Mouse (Mus musculus): ENCODE data around the gene Lin7a. TPM values are rescaled to one million over a fixed set of nuclear protein-coding genes. Genes with fewer than 3 reads are reported as not detected.

Lin7a gene
- total RNA-seq, 2 experiments from 2014 or later = 41.2 to 43.4 TPM

DNA sequence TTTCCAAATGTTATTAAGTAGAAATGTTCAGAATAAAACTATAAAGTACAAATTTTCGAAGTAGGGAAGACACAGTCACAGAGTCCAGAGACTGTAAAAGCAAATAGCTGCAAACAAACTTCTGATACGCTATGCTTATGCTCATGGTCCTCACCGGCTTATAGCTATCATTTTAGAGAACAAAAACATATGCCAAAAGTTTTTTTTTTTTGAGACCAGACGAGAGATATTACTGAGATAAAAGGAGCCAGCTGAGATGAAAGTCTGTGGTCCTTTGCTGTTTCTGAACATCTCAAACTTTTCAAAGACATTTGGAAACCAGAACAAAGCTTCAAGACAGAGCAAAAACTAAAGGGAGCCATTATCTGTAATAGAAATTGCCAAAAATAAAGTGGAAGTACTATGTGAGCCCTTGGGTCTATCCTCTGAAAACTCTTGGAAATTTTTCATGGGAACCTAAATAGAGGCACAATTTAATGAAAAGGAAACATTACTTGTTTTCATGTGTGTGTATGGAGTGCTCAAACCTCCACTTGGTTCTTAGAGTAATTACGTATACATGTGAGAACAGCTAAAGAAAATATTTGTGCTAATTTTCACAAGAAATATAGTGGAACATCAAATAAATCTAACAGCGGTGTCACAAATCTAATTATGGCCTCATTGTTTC, 24.4 kb upstream of the Lin7a start:
- intact Hi-C loops (cut with DNase I) = no loop called here
- DNase-seq (ENCODE audit: extremely low spot score in 1 of 2, low spot score in 2 of 2) = no peak

DNA sequence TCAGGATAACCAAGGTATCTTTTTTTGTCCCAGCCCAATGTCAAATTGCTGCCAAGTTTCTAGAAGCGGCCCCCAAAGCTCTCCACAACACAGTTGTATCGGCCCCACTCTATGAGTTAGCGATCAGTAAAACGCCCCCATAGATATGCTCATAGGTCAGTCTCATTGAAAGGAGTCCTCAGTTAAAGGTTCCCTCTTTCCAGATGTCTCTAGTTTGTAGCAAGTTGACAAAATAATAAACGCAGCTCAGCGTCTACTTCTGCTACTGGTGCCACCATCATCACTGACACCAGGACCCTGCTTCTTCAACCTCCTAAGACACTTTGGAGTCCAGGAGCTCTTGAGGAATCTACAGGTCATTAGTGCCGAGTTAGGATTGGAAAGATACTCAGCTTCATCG, 23.0 kb upstream of the Lin7a start:
- no peak for DNase-seq (ENCODE audit: extremely low spot score in 1 of 2, low spot score in 2 of 2)
- intact Hi-C loops (cut with DNase I) = no loop called here

DNA sequence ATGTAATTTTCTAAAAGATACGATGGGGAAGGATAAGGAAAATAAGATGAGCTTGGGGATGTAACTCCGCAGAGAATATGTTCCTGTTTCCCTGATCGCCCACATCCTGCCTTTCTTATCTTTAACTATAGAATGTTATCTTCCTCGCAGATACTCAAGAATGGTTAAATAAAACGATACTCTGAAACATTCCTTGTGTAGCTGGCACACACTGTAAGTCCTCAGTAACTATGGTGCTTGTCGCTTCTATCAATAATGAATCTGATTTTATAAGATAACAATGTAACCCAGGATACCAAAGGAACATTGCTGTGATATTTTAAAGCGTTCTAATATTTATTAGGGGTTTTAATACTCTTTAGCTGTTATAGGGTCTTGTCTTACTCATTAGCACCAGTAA, 22.4 kb upstream of the Lin7a start:
- no peak for DNase-seq (ENCODE audit: extremely low spot score in 1 of 2, low spot score in 2 of 2)
- intact Hi-C loops (cut with DNase I) = no loop called here

DNA sequence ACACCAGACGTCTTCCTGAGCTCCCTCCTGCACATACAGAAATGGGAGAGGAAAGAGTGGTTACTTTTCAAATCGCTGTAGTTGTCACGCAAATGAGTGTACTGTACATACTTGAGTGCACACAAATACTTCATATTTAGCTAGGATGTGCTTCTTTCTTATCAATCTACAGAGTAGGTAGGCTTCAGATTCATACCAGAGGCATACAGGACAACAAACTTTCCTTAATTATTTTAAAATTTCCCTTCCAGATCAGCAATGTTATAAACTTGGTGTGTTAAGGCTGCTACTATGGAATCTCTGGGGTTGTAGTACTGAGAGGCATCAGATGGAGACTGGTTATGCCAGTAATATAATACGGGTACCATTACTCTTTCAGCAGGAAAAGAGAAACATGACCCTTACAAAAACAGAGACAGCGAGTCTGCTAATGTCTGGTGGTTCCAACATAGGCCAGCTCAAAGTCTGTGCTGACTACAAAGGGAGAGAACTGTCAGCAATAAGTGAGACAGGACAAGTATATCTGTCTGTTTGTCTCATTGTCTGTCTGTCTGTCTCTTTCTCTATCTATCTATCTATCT, 21.8 kb upstream of the Lin7a start:
- intact Hi-C loops (cut with DNase I) = no loop called here

DNA sequence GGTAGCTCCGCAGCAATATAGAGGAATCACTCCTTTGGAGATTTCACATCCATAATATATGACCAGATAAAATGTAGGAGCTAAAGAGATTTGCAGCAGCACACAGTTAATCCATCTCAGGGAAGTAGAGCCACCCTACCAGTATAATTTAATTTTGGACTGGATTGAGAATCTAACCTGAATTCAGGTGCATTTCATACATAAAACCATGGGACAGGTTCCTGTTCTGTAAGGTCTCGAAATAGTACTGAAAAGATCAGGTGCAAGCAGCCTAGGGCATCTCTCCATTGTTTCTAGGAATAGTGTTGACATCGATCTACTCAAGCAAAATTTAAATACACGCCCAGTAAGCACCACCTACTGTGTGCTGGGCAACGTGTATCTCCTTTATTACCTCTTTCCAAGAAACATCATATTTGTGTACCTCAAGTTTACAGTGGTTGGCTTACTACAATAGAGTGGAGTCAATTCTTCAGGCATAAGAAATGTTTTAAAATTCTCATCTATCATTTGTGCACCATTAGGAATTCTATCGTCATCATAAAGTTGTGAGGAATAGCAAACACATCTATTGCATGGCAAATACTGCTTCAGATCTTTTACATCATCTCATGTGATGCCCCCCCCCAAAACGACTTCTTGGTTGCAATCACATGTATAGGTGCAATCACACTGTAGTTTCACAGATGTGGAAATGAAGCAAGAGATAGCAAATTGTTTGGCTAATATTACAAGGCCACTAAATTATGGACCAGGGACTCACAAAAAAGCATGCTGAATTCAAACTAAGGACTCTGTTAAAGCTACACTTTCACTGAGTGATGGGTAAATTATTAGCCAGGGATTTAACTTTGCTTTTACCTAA, 20.9 kb upstream of the Lin7a start:
- intact Hi-C loops (cut with DNase I) = no loop called here
- no peak for DNase-seq (ENCODE audit: extremely low spot score in 1 of 2, low spot score in 2 of 2)

More for the DNA sequence above, 21.8 kb upstream of the Lin7a start:
- DNase-seq (ENCODE audit: extremely low spot score in 1 of 2, low spot score in 2 of 2) = no peak

DNA sequence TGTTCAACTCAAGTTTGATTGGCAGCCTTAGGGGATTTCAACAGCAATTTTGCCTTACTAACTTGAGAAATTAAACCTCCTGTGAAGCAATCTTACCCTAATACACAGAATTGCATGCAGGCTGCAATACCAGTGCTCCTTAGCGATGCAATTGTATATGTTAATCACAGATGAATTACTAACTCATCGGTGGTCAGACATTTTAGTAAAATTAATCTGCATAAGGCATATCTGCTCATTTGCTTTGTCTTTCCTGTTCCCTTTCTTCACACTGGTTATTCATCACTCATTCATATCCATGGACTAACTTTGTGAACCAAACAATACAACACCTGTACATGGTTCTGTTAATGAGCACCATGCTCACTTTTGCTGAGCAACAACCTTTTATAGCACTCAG, 20.2 kb upstream of the Lin7a start:
- no peak for DNase-seq (ENCODE audit: extremely low spot score in 1 of 2, low spot score in 2 of 2)
- intact Hi-C loops (cut with DNase I) = no loop called here

DNA sequence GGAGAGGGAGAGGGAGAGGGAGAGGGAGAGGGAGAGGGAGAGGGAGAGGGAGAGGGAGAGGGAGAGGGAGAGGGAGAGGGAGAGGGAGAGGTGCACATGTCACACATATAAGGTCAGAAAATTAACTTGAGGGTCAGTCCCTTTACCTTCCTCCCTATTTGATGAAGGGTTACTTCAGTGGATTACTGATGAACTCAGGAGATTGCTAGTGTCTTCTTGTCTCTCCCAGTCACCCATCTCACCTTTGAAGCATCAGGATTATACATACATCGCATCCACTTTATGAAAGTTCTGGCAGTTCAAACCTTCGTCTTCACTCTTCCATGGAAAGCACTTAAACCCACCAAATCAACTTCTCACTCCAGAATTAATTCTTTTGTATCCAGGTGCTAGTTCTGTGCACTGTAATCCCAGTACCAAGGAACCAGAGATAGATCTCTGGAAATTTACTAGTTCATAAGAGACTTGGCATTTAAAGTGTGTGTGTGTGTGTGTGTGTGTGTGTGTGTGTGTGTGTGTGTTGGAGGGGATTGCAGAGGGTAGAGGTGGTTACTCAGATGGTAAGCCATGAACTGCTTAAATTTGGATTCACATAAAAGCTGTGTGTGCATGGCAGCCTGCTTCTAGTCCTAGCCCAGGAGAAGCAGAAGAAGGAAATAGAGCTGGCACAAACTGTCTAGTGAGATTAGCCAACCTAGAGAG, 19.5 kb upstream of the Lin7a start:
- no peak for DNase-seq (ENCODE audit: extremely low spot score in 1 of 2, low spot score in 2 of 2)
- intact Hi-C loops (cut with DNase I) = no loop called here

DNA sequence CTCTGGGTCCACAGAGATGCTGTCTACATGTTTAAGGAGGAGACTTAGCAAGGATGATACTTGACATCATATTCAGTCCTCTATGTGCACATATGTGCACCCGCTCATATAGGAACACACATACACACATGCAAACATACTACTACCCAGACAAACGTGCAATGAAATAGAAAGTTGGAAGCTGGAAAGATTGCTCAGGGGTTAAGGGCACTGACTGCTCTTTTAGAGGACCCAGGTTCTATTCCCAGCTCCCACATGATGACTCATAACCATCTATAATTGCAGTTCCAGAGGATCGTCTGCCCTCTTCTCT, 19.0 kb upstream of the Lin7a start:
- DNase-seq (ENCODE audit: extremely low spot score in 1 of 2, low spot score in 2 of 2) = no peak
- intact Hi-C loops (cut with DNase I) = no loop called here

DNA sequence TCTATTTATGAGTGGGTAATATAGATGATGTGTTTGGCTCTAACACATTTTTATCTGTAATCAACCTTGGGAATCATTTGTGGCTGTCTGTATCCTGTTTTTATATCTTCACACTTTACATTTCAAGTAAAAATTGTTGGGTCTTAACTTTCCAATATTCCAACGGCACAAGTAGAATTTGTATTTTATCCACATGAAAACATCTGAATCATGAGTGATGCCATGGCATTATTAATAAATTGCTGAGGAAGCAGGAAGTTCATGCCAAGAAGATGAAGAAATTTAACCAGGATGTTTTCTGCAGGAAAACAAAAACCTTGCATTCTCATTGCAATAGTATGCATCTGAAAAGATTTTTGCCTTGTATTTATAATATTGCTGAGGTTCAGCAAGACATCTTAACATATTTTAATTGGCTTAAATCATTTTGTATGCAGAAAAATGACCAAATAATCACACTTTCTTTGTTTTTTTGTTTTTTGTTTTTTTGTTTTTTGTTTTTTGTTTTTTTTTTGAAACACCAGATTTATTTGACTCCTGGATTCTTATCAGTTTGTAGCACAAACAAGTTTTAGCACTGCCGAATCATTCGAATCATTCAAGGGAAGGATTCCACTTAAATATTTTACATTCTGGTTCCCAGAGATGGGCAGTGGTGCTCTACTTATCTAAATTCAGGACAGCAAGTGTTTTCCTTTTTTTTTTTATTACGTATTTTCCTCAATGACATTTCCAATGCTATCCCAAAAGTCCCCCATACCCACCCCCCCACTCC, 18.1 kb upstream of the Lin7a start:
- intact Hi-C loops (cut with DNase I) = no loop called here
- DNase-seq (ENCODE audit: extremely low spot score in 1 of 2, low spot score in 2 of 2) = no peak

DNA sequence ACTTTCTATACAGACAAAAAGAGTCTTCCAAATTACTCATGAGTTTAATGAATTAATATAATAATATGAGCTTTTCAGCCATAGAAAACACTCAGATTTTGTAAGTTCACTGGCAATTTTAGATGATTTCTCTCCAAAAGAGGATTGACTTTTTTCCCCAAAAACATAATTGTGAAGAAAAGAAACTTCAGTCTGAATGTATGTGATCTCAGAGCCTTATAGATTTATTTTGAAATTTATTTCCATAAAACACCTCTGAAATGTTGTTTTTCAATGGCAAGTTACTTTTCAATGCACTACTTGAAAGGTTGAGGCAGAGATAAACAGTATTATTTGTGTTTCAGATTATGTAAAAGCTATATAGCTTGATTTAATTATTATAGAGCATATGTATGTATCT, 16.8 kb upstream of the Lin7a start:
- intact Hi-C loops (cut with DNase I) = no loop called here
- no peak for DNase-seq (ENCODE audit: extremely low spot score in 1 of 2, low spot score in 2 of 2)

DNA sequence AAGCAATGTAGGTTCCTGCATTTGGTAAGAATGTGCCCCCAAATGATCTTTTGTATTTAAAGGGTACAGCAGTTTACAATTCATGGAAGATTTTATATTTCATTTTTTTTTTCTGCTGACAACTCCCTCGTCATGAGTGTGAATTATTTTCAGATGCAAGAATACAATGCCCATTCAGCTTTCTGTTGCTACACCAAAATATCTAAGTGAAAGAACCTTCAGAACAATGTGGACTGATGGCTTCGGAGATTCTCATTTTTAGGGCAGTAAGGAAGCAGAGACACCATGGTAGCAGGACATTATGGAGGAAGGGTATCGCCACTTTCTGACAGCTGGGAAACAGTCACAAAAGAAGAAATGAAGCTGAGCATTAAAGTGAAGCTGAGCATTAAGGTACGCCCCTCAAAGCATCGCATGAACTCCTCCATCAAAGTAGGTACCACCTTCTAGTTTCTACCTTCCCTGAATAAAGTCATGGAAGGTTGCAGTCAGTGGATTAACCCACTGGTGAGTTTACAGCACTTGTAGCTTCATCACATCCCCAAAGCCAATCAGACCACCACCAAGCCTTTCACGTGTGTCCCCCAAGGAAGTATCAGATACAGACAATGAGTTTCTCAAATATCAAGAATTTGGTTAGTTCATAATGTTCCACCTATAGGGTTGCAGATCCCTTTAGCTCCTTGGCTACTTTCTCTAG, 16.0 kb upstream of the Lin7a start:
- intact Hi-C loops (cut with DNase I) = no loop called here
- no peak for DNase-seq (ENCODE audit: extremely low spot score in 1 of 2, low spot score in 2 of 2)

DNA sequence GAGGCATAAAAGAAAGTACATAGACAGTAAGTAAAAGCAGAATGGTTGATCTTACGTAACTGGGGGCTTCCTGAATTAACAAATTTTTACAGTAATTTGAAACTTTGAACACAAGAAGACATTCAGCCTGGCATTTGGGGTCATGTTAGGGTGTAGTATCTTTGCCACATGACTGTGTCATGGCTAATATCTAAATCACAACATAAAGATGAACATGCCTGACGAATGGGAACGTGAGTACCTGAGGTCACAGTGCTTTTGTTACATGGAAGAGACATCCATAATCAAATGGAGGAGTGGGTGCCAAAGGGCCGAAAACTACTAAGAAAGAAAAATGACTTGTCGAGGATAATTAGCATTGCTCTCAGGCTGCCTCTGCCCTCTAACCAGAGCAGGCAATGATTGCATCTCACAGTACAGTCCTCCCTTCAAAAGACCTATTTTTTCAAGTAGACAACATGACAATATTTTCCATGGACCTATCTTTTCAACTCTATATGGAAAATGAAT, 15.0 kb upstream of the Lin7a start:
- intact Hi-C loops (cut with DNase I) = no loop called here
- no peak for DNase-seq (ENCODE audit: extremely low spot score in 1 of 2, low spot score in 2 of 2)

DNA sequence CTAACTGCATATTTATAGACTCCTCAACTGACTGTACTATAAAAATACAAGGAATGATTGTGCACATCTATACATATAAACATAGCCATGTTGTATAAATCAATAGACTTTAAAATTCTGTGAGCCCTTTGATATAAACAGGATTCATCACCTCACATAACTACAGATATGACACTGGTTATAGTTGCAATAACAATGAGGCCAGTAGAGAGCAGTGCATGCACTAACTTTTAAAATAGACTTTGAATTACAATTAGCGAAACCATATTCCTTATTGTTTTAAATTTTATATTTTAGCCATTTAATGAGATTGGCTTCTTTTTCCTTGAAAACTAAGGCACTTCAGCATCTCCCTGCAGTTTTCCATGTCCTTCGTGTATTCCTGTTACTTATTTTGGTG, 11.1 kb upstream of the Lin7a start:
- DNase-seq (ENCODE audit: extremely low spot score in 1 of 2, low spot score in 2 of 2) = no peak
- intact Hi-C loops (cut with DNase I) = no loop called here

DNA sequence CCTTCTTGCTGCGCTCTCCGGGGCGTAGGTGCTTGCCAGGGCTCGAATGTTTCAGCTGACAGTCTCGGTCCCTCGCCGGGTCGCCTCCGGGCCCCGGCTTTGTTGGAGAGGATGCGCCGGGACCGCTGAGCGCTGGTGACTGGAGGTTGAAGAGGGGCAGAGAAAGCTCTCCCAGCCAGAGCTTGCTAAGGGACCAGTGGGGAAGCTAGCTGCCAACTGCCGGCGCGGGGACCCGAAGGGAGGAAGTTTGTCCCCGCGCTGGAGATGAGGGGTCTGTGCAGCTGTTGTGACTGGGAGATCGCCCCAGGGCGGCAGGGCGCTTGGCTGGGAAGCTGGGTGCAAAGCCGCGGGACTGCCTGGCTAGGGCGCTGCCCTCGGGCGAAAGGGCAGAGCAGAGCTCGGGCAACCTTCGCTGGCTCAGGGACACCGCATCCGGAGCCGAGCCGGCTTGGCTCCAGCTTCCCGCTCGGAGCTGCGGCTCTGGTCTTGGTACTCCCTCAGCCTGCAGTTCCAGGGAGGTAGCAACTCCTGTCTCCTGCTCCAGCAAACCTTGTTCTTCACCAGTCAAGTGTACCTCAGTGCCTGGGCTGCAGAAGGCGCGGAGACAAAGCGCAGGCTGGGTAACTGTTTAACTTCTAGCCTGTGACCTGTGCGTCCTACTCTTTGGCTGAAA, 781 bp downstream of the Lin7a start:
- peak; percentile 4 to 53 for DNase-seq (ENCODE audit: extremely low spot score in 1 of 2, low spot score in 2 of 2)
- intact Hi-C loops (cut with DNase I) = loop anchor here (5.0 to 10.0 kb wide), 2 partner anchors 113 to 335 kb away; no protein-coding TSS in a partner anchor

DNA sequence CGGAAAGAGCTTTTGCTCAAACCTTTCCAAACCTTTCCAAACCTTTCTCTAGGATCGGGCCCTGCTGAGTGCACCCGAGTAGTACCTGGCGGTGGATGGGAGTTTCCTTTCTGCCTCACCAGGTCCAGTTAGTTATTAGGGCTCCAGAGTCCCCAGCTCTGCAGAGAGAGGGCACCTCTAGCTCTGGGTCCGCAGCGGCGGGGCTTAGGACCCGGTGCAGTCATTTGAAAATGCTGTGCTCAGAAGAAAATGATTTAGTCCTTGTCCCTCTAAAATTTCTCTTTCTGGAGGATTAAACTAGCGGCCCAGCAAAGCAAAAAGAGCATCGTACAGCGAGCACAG, 1.3 kb downstream of the Lin7a start:
- intact Hi-C loops (cut with DNase I) = loop anchor here (5.0 to 10.0 kb wide), 2 partner anchors 112 to 335 kb away; no protein-coding TSS in a partner anchor
- DNase-seq (ENCODE audit: extremely low spot score in 1 of 2, low spot score in 2 of 2) = peak in 1 of 2 experiments; percentile 20

DNA sequence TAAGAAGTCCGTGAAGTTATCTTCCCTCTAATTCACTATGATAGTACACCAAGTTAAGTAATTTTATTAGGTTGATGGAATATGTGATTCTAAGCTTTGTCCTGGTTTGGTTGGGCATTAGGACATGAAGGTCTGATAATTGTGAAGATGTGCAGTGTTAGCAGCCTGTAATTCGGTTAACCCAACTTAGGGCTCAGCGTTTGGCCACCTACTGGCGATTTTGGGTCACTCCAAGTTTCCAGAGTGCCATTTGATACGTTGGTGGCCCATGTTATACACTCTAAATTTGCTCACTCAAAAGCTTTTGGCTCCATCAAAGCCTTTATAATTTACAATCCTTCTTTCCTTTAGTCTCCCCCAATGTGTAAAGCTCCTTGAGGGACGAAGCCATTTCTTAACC, 2.4 kb downstream of the Lin7a start:
- intact Hi-C loops (cut with DNase I) = loop anchor here (5.0 to 10.0 kb wide), 2 partner anchors 111 to 337 kb away; no protein-coding TSS in a partner anchor

DNA sequence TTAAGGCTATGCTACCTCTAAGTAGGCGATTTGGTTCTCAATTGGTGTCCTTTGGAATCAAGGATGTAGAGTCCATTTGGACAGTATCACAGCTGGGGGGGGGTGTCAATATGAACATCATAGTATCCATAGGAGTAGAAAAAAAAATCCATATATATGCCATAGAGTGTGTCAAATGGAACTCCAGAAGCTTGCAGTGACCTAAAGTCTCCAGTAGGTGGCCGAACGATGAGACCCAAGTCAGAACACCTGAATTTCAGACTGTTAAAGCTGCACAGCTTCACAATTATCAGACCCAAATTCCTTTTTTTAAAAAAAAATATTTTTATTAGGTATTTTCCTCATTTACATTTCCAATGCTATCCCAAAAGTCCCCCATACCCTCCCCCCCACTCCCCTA, 3.3 kb downstream of the Lin7a start:
- intact Hi-C loops (cut with DNase I) = loop anchor here (5.0 to 10.0 kb wide), 2 partner anchors 110 to 337 kb away; no protein-coding TSS in a partner anchor
- DNase-seq (ENCODE audit: extremely low spot score in 1 of 2, low spot score in 2 of 2) = no peak

More for the DNA sequence above, 2.4 kb downstream of the Lin7a start:
- no peak for DNase-seq (ENCODE audit: extremely low spot score in 1 of 2, low spot score in 2 of 2)
